Mouse (Mus musculus) stomach, postnatal 0 days (tissue): ENCODE measurements around the gene Dnajb1. TPM values are rescaled to one million over a fixed set of nuclear protein-coding genes. Genes with fewer than 3 reads are reported as not detected.
A peak's percentile ranks its signal among the peaks of the same experiment; 100 is the strongest.
"Not testable (repeated sequence)": the region's sequence is repeated elsewhere in the genome, so short reads cannot be mapped to it uniquely, and the experiment has no call there.

Experiments used
- ATAC-seq: fragments of 200-750 bp; cut with Nextera tagmentation; 2 replicates; pipeline ENCODE4 v1.8.0; 2017; ENCODE audit not compliant: low FRiP score, low TSS enrichment
- DNase-seq: peaks from one replicate; pipeline ENCODE4 v3.0.0-alpha.2; 2016; ENCODE audit warnings: low spot score
- H3K27ac ChIP-seq: fragments of 300-500 bp; sonication (generic); replicated peaks from 2 replicates; pipeline ENCODE4 v1.5.1; 2014; ENCODE audit warnings: mild to moderate bottlenecking, control low read depth
- H3K27me3 ChIP-seq: fragments of 300-500 bp; sonication (generic); 2 replicates; pipeline ENCODE4 v1.6.1; 2014; ENCODE audit warnings: low read length; ENCODE audit not compliant: control insufficient read depth, insufficient read depth
- H3K36me3 ChIP-seq: fragments of 300-500 bp; sonication (generic); 2 replicates; pipeline ENCODE4 v1.6.1; 2014; ENCODE audit warnings: low read length, mixed read lengths; ENCODE audit not compliant: control insufficient read depth, insufficient read depth
- H3K4me1 ChIP-seq: fragments of 300-500 bp; sonication (generic); replicated peaks from 2 replicates; pipeline ENCODE4 v1.6.1; 2014; ENCODE audit warnings: antibody characterized with exemption; ENCODE audit not compliant: control insufficient read depth, insufficient read depth
- H3K4me2 ChIP-seq: fragments of 300-500 bp; sonication (generic); replicated peaks from 2 replicates; pipeline ENCODE4 v1.6.1; 2014; ENCODE audit warnings: low read depth, mild to moderate bottlenecking, control low read depth, moderate library complexity
- H3K4me3 ChIP-seq: fragments of 300-500 bp; sonication (generic); 2 replicates; pipeline ENCODE4 v1.5.1; 2014; ENCODE audit warnings: low read depth, low read length, control low read depth
- H3K9ac ChIP-seq: fragments of 300-500 bp; sonication (generic); 2 replicates; pipeline ENCODE4 v1.6.1; 2014; ENCODE audit warnings: mild to moderate bottlenecking, low read length, control low read depth, mixed read lengths
- H3K9me3 ChIP-seq: fragments of 300-500 bp; sonication (generic); 2 replicates; pipeline ENCODE4 v1.6.1; 2016; ENCODE audit warnings: low read length; ENCODE audit not compliant: control insufficient read depth
- CTCF ChIP-seq: IDR thresholded peaks from 2 replicates; pipeline ENCODE4 v1.5.1; 2016; ENCODE audit warnings: antibody characterized with exemption, low read depth, mild to moderate bottlenecking, moderate library complexity
- EP300 ChIP-seq: optimal IDR thresholded peaks from 2 replicates; pipeline ENCODE3; 2016; ENCODE audit warnings: antibody characterized with exemption
- WGBS: fragments of 180-500 bp; shearing (Covaris S2); extraction: QIAGEN DNeasy Blood & Tissue Kit; methylation state at CpG from one replicate; pipeline ENCODE4 v1.1.7; 2014; 5-methylcytosine and 5-hydroxymethylcytosine counted together
- polyA plus RNA-seq: library from polyadenylated mRNA; unstranded; fragments of >200 nt; fragmentation: Nextera tagmentation; extraction: Ambion mirVana; gene quantifications from 2 replicates; pipeline ENCODE4 v1.2.1, GENCODE M21; 2015

Dnajb1 gene
- polyA plus RNA-seq, 1 experiment from 2014 or later: 36.9 TPM

GRCm38 (mm10) chr8:83567668-83568067, 40.3 kb upstream of the Dnajb1 start:
- H3K27ac ChIP-seq: no peak overlapping the region
- peak overlapping the region; percentile 84 for H3K9ac ChIP-seq
- H3K4me1 ChIP-seq: no peaks in the 10 kb centered on the region; the same call in 1 of the 2 replicates
- H3K27me3 ChIP-seq: no peaks in the 10 kb centered on the region
- peaks cover 9% of the 10 kb centered on the region; the same call in 1 of the 2 replicates for H3K36me3 ChIP-seq
- ATAC-seq (no peak), DNase-seq (no peak)
- no peaks in the 10 kb centered on the region for H3K9me3 ChIP-seq
- H3K4me3 ChIP-seq: peak overlapping the region; percentile 85
- peak overlapping the region; percentile 85 for H3K4me2 ChIP-seq
- TF ChIP-seq EP300: no peak
- no peak for TF ChIP-seq CTCF
- WGBS: 57% methylated on average over 3 of the region's 3 CpGs

- Histone ChIP-seq H3K9me3 (no peaks in the 10 kb centered on the region), H3K9ac (no peak overlapping the region), H3K27me3 (no peaks in the 10 kb centered on the region), H3K27ac (no peak overlapping the region), H3K4me3 (no peak overlapping the region), H3K4me1 (no peaks in the 10 kb centered on the region; the same call in 1 of the 2 replicates), H3K36me3 (peaks cover 10% of the 10 kb centered on the region; the same call in 1 of the 2 replicates), H3K4me2 (no peak overlapping the region)
- DNase-seq (no peak), ATAC-seq (no peak)
- TF ChIP-seq CTCF: no peak
- 62% methylated on average over 5 of the region's 5 CpGs for WGBS
These were observed 39.9 kb upstream of the Dnajb1 start for GRCm38 (mm10) chr8:83568128-83568527.

- 74% methylated on average over 5 of the region's 5 CpGs for WGBS
- H3K36me3 ChIP-seq: peaks cover 10% of the 10 kb centered on the region; the same call in 1 of the 2 replicates
- H3K4me3 ChIP-seq: no peak overlapping the region
- H3K4me1 ChIP-seq: no peaks in the 10 kb centered on the region; the same call in 1 of the 2 replicates
- no peak overlapping the region for H3K9ac ChIP-seq
- DNase-seq: no peak
- no peak for ATAC-seq
- no peaks in the 10 kb centered on the region for H3K9me3 ChIP-seq
- no peak overlapping the region for H3K4me2 ChIP-seq
- no peak overlapping the region for H3K27ac ChIP-seq
- no peak for TF ChIP-seq CTCF
- no peak for TF ChIP-seq EP300
- no peaks in the 10 kb centered on the region for H3K27me3 ChIP-seq
These were observed 39.2 kb upstream of the Dnajb1 start for GRCm38 (mm10) chr8:83568755-83569154.

GRCm38 (mm10) chr8:83569165-83569564, 38.8 kb upstream of the Dnajb1 start:
- ATAC-seq: no peak
- TF ChIP-seq CTCF: no peak
- TF ChIP-seq EP300: no peak
- 72% methylated on average over 4 of the region's 4 CpGs for WGBS
- peaks cover 10% of the 10 kb centered on the region; the same call in 1 of the 2 replicates for H3K36me3 ChIP-seq
- H3K4me2 ChIP-seq: no peak overlapping the region
- no peaks in the 10 kb centered on the region for H3K27me3 ChIP-seq
- no peaks in the 10 kb centered on the region for H3K9me3 ChIP-seq
- H3K4me1 ChIP-seq: no peaks in the 10 kb centered on the region; the same call in 1 of the 2 replicates
- no peak for DNase-seq
- H3K27ac ChIP-seq: no peak overlapping the region
- no peak overlapping the region for H3K4me3 ChIP-seq
- no peak overlapping the region for H3K9ac ChIP-seq

GRCm38 (mm10) chr8:83570272-83571000, 37.6 kb upstream of the Dnajb1 start:
- DNase-seq: no peak
- Histone ChIP-seq H3K36me3 (peaks cover 10% of the 10 kb centered on the region; the same call in 1 of the 2 replicates), H3K27ac (no peak overlapping the region), H3K27me3 (no peaks in the 10 kb centered on the region), H3K4me1 (no peaks in the 10 kb centered on the region; the same call in 1 of the 2 replicates), H3K4me3 (no peak overlapping the region), H3K9ac (no peak overlapping the region), H3K4me2 (no peak overlapping the region), H3K9me3 (no peaks in the 10 kb centered on the region)
- no peak for ATAC-seq
- WGBS: 78% methylated on average over 15 of the region's 15 CpGs
- no peak for TF ChIP-seq CTCF
- no peak for TF ChIP-seq EP300

- not testable (repeated sequence) for H3K9ac ChIP-seq, H3K4me2 ChIP-seq, ATAC-seq, H3K4me1 ChIP-seq, H3K9me3 ChIP-seq, DNase-seq, H3K27me3 ChIP-seq, H3K27ac ChIP-seq, H3K4me3 ChIP-seq
- H3K36me3 ChIP-seq: peaks cover 10% of the 10 kb centered on the region; the same call in 1 of the 2 replicates
- 84% methylated on average over 3 of the region's 7 CpGs for WGBS
These were observed 37.0 kb upstream of the Dnajb1 start for GRCm38 (mm10) chr8:83571001-83571340.
